Mouse (Mus musculus) small intestine, adult 2 months (tissue): Measurements from ENCODE around the gene Abhd14a.

Source experiments
- CTCF ChIP-seq: fragments of 200-500 bp; IDR thresholded peaks from 2 replicates; pipeline ENCODE4 v1.5.1; 2012; ENCODE audit warnings: low read depth, mild to moderate bottlenecking, control low read depth, inconsistent platforms, low read length, moderate library complexity, mixed read lengths; ENCODE audit not compliant: insufficient replicate concordance, insufficient read length; ENCODE audit errors: extremely low read depth
- POLR2A ChIP-seq: fragments of 200-500 bp; IDR thresholded peaks from 2 replicates; pipeline ENCODE4 v1.6.1; 2012; ENCODE audit warnings: low read depth, mild to moderate bottlenecking, control low read depth, inconsistent platforms, low read length, moderate library complexity

DNA sequence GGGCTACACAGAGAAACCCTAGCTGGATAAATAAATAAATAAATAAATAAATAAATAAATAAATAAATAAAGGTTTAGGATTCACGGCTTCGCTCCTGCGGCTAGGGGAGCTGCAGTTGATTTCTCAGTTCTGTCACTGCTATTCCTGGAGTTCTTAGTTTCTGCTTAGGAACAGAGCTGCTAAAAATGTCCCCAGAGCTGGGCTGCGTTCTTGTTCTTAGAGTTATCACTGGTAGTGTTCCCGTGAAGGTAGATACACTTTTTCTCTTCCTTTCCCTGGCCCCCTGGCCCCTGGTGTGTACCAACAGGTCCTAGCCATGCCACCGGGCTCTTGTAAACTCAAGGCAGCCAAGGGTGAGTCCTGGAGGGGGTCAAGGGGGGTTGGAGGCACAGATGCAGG lies 30.7 kb downstream of the Abhd14a start:
- TF ChIP-seq CTCF = no peak
- no peak for TF ChIP-seq POLR2A
